Mouse (Mus musculus): ENCODE results near the gene Fgf22. TPM values are rescaled to one million over a fixed set of nuclear protein-coding genes. Genes with fewer than 3 reads are reported as not detected.

Gene Fgf22
- not detected for total RNA-seq (2023)

DNA sequence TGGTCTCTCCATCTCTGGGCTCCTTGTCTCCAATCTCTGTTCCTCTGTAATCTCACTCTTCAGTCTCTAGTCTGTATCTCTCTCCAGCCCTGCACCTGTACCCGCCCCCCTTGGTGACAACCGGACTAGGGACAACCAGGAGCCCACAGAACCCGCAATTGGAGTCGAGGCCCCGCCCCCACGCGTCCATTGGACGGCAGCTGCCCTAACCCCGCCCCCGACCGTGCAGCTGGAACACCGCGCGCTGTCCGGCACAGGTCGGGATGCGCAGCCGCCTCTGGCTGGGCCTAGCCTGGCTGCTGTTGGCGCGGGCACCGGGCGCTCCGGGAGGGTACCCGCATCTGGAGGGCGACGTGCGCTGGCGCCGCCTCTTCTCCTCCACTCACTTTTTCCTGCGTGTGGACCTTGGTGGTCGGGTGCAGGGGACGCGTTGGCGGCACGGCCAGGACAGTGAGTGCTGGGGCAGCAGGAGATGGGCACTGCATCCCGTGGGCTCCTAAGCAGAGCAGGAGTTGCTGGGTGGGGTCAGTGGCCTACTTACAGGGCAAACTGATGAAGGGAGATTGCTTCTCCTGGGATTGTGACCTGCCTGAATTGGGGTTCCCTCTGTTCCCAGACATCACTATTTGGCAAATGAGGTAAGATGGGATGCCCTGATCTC, at the start of gene Fgf22:
Gene Fgf22, plus strand, starts transcription at position 221 of the 661 bp plus-strand sequence.

DNA sequence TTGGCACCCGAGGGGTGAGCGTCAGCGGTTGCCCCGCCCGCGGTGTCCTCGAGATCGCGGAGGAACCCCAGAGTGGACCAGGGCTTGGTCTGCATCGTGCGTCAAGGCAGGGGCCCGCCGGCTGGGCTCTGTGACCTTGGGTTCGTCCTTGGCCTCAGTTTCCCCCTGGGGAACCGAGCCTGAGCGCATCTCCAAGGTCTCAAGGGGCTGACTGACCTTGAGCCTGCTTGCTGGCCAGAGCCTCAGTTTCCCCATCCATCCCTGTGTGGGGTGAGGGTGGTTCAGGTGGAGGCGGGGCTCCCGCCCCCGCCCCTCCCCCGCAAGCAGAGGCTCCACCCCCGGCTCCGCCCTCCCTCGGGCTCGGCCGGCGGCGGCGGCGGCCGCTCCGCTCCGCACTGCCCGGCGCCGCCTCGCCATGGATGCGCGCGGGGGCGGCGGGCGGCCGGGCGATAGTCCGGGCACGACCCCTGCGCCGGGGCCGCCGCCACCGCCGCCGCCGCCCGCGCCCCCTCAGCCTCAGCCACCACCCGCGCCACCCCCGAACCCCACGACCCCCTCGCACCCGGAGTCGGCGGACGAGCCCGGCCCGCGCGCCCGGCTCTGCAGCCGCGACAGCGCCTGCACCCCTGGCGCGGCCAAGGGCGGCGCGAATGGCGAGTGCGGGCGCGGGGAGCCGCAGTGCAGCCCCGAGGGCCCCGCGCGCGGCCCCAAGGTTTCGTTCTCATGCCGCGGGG, 38.5 kb upstream of the Fgf22 start, which contains the start of gene Hcn2:
Gene Hcn2, plus strand, starts transcription at position 381 of the 734 bp plus-strand sequence.

DNA sequence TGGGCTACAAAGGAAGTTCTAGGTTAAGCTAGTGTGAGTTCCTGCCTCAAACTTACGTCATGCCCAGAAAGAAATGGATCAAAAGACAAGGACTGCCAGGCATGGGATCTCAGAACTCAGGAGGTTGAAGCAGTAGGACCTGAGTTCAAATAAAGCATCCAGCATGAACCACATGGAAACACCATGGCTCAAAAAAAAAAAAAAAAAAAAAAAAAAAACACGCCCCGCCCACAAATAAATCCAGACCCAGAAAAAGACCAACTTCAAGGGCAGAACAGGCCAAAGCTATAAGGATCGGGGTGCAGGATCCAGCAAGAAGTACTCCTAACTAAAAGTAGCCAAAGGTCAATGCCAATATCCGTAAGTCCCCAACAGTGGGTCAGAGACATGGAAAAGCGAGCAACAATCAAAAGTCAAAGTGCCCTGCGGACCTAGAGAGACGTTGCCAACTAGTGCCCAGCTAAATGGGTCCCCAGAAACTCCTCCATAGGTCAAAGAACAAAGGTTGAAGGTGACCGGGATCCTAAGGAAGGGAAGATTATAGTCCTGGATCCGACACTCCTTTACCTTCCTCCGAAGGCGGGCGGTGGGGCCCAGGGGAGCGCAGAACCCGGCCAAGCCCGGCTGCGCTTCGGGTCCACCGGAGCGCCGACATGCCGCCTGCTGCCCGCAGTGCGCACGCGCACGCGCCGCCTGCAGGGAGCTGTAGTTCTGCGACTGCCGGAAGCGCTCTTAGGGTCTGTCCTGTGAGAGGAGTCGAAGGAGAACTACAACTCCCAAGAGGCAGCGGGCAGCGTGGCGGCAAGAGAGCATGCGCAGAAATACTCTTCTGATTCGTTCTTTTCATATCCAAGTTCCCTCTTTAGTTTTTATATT, 8.7 kb upstream of the Fgf22 start, which contains the start of gene Polrmt:
Gene Polrmt, minus strand, starts transcription at position 684 of the 876 bp plus-strand sequence.

GRCm38 (mm10) chr10:79766508-79767325, 11.8 kb downstream of the Fgf22 start, which contains the start of gene Rnf126:
Gene Rnf126, minus strand, starts transcription at chr10:79766952.

DNA sequence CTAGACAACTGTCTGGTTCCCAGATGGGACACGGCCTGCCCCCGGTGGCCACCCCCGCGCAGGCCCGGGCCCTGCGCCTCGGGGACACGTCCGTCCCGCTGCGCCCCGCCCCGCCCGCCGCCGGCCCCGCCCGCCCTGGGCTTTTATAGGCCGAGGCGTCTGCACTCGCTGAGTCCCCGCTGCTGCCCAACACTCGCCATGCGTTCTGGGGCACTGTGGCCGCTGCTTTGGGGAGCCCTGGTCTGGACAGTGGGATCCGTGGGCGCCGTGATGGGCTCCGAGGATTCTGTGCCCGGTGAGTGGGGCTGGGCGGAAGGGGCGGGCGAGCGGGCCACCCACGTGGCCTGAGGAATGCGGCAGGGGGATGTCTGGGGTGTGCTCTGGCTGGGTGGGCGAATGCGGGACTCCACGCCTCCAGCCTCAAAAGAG, 22.2 kb downstream of the Fgf22 start, which contains the start of gene Fstl3:
Gene Fstl3, plus strand, starts transcription at position 170 of the 429 bp plus-strand sequence.

GRCm38 (mm10) chr10:79790861-79791260, 36.0 kb downstream of the Fgf22 start, which contains the start of gene Prss57:
Gene Prss57, minus strand, starts transcription at chr10:79790961.

DNA sequence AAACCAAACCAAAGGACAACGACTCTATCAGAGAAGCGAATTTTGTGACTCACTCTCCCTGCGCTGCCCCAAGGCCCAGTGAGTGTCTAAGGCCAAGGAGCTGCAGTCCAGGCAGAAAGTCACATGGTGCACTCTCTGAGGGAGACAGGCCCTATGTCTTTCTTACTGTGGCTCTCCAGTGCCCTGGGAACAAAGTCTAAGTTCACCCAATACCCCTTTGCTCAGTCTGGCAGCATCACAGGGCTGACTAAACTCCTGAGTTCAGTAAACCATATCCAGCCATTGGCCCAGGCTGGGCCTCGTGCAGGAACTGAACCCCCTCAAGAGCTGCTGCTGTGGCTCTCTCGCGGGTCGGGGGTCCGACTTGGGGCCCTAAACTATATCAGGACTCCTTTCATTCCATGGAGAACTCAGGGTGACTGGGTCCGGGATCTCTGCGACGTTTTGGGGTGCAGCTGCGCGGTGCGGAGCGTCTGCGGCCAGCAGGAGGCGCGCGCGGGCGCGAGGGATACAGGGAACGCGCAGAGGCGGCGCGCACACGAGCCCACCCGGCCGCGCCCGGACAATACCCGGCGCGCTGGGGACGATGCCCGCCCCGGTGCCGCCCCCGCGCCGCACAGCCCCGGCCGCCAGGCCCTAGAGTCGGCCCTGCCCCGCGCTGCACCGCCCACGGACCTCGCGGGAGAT, 38.3 kb downstream of the Fgf22 start, which contains the start of gene Palm:
Gene Palm, plus strand, starts transcription at position 522 of the 687 bp plus-strand sequence.

Other genes starting within 250 kb of the Fgf22 start
- 1.2 TPM for gene Plpp2, start 221.3 kb upstream of the Fgf22 start, total RNA-seq (2023)
- gene Mier2, start 199.9 kb upstream of the Fgf22 start, total RNA-seq (2023), result 58.4 TPM
- gene Theg, start 167.7 kb upstream of the Fgf22 start, total RNA-seq (2023), result not detected
- gene C2cd4c, start 141.1 kb upstream of the Fgf22 start, total RNA-seq (2023), result not detected
- not detected for gene Shc2, start 117.2 kb upstream of the Fgf22 start, total RNA-seq (2023)
- gene Odf3l2, start 109.3 kb upstream of the Fgf22 start, total RNA-seq (2023), result not detected
- not detected for gene Madcam1, start 90.5 kb upstream of the Fgf22 start, total RNA-seq (2023)
- gene Tpgs1, start 85.7 kb upstream of the Fgf22 start, total RNA-seq (2023), result 22.8 TPM
- gene Cdc34, start 72.9 kb upstream of the Fgf22 start, total RNA-seq (2023), result 93.4 TPM
- gene Gzmm, start 66.1 kb upstream of the Fgf22 start, total RNA-seq (2023), result 3.2 TPM
- 99.5 TPM for gene Bsg, start 50.6 kb upstream of the Fgf22 start, total RNA-seq (2023)
- not detected for gene Hcn2, start 38.4 kb upstream of the Fgf22 start, total RNA-seq (2023)
- 69.9 TPM for gene Polrmt, start 8.5 kb upstream of the Fgf22 start, total RNA-seq (2023)
- gene Rnf126, start 11.9 kb downstream of the Fgf22 start, total RNA-seq (2023), result 71.9 TPM
- gene Fstl3, start 22.2 kb downstream of the Fgf22 start, total RNA-seq (2023), result 1.2 TPM
- gene Prss57, start 35.9 kb downstream of the Fgf22 start, total RNA-seq (2023), result not detected
- gene Palm, start 38.5 kb downstream of the Fgf22 start, total RNA-seq (2023), result 6.7 TPM
- gene Misp, start 65.9 kb downstream of the Fgf22 start, total RNA-seq (2023), result not detected
- gene Ptbp1, start 99.4 kb downstream of the Fgf22 start, total RNA-seq (2023), result 783 TPM
- not detected for gene Prtn3, start 119.4 kb downstream of the Fgf22 start, total RNA-seq (2023)
- gene Plppr3, start 119.6 kb downstream of the Fgf22 start, total RNA-seq (2023), result 1.0 TPM
- gene Elane, start 131.2 kb downstream of the Fgf22 start, total RNA-seq (2023), result 0.83 TPM
- gene Cfd, start 135.8 kb downstream of the Fgf22 start, total RNA-seq (2023), result not detected
- 59.4 TPM for gene Med16, start 153.8 kb downstream of the Fgf22 start, total RNA-seq (2023)
- not detected for gene Gm26602, start 155.8 kb downstream of the Fgf22 start, total RNA-seq (2023)
- 0.65 TPM for gene Kiss1r, start 161.9 kb downstream of the Fgf22 start, total RNA-seq (2023)
- 119 TPM for gene R3hdm4, start 166.1 kb downstream of the Fgf22 start, total RNA-seq (2023)
- gene Arid3a, start 172.0 kb downstream of the Fgf22 start, total RNA-seq (2023), result 8.4 TPM
- gene Wdr18, start 205.1 kb downstream of the Fgf22 start, total RNA-seq (2023), result 48.5 TPM
- gene Grin3b, start 215.6 kb downstream of the Fgf22 start, total RNA-seq (2023), result 0.68 TPM
- gene Tmem259, start 229.3 kb downstream of the Fgf22 start, total RNA-seq (2023), result 158 TPM
- 442 TPM for gene Cnn2, start 233.5 kb downstream of the Fgf22 start, total RNA-seq (2023)
- 80.3 TPM for gene Abca7, start 241.4 kb downstream of the Fgf22 start, total RNA-seq (2023)

Measured in CD4-positive naive resting alpha-beta T cell, adult 57 days (primary cell).